Mouse (Mus musculus) hindbrain, embryonic 11.5 days (tissue): ENCODE measurements around the gene Trp53tg5. TPM values are rescaled to one million over a fixed set of nuclear protein-coding genes. Genes with fewer than 3 reads are reported as not detected.

Experiments used
- ATAC-seq: fragments of 200-750 bp; cut with Nextera tagmentation; 2 replicates; pipeline ENCODE4 v1.8.0; 2017; ENCODE audit warnings: mild to moderate bottlenecking, moderate TSS enrichment, moderate library complexity; ENCODE audit not compliant: low FRiP score
- DNase-seq: peaks from one replicate; pipeline ENCODE4 v3.0.0-alpha.2; 2015; ENCODE audit warnings: low spot score
- H3K27ac ChIP-seq: fragments of 300-500 bp; sonication (generic); 2 replicates; pipeline ENCODE4 v1.5.1; 2014; ENCODE audit warnings: mild to moderate bottlenecking, low read depth, low read length
- H3K27me3 ChIP-seq: fragments of 300-500 bp; sonication (generic); 2 replicates; pipeline ENCODE4 v1.6.1; 2014; ENCODE audit warnings: mild to moderate bottlenecking, low read length, moderate library complexity, mixed read lengths; ENCODE audit not compliant: control insufficient read depth, insufficient read depth
- H3K36me3 ChIP-seq: fragments of 300-500 bp; sonication (generic); 2 replicates; pipeline ENCODE4 v1.6.1; 2014; ENCODE audit warnings: mild to moderate bottlenecking, low read length, moderate library complexity, mixed read lengths; ENCODE audit not compliant: control insufficient read depth, insufficient read depth
- H3K4me1 ChIP-seq: fragments of 300-500 bp; sonication (generic); replicated peaks from 2 replicates; pipeline ENCODE4 v1.6.1; 2014; ENCODE audit warnings: low read length, mixed read lengths; ENCODE audit not compliant: control insufficient read depth, insufficient read depth
- H3K4me2 ChIP-seq: fragments of 300-500 bp; sonication (generic); replicated peaks from 2 replicates; pipeline ENCODE4 v1.6.1; 2014; ENCODE audit warnings: mild to moderate bottlenecking, low read depth, low read length
- H3K4me3 ChIP-seq: fragments of 300-500 bp; sonication (generic); 2 replicates; pipeline ENCODE4 v1.5.1; 2014; ENCODE audit warnings: low read depth, low read length
- H3K9ac ChIP-seq: fragments of 300-500 bp; sonication (generic); 2 replicates; pipeline ENCODE4 v1.6.1; 2014; ENCODE audit warnings: low read depth, low read length
- H3K9me3 ChIP-seq: fragments of 300-500 bp; sonication (generic); 2 replicates; pipeline ENCODE4 v1.6.1; 2016; ENCODE audit warnings: low read length; ENCODE audit not compliant: control insufficient read depth
- WGBS: fragments of 180-500 bp; shearing (Covaris S2); extraction: QIAGEN DNeasy Blood & Tissue Kit; methylation state at CpG from one replicate; pipeline ENCODE4 v1.1.7; 2014; 5-methylcytosine and 5-hydroxymethylcytosine counted together
- polyA plus RNA-seq: library from polyadenylated mRNA; unstranded; fragments of >200 nt; fragmentation: Nextera tagmentation; extraction: Ambion mirVana; gene quantifications from 2 replicates; pipeline ENCODE4 v1.2.1, GENCODE M21; 2014

Gene Trp53tg5
- polyA plus RNA-seq, 1 experiment from 2014 or later = not detected

- DNase-seq (no peak), ATAC-seq (no peak)
- H3K27ac ChIP-seq = no peak overlapping the region
- no peaks in the 10 kb centered on the region for H3K9me3 ChIP-seq
- no peak overlapping the region for H3K4me3 ChIP-seq
- no peaks in the 10 kb centered on the region for H3K27me3 ChIP-seq
- 0 out of 2 replicates have a peak, but pooled peaks cover 5% of the 10 kb centered on the region for H3K4me1 ChIP-seq
- H3K36me3 ChIP-seq = peaks cover 2% of the 10 kb centered on the region; the same call in 1 of the 2 replicates
- H3K4me2 ChIP-seq = no peak overlapping the region
- H3K9ac ChIP-seq = no peak overlapping the region
- 48% methylated on average over 5 of the region's 5 CpGs for WGBS
Measured at GRCm38 (mm10) chr2:164428451-164428850, 45.1 kb downstream of the Trp53tg5 start.

GRCm38 (mm10) chr2:164426952-164427351 is 46.6 kb downstream of the Trp53tg5 start:
- WGBS = 89% methylated on average over 5 of the region's 5 CpGs
- H3K9ac ChIP-seq = no peak overlapping the region
- no peak overlapping the region for H3K27ac ChIP-seq

GRCm38 (mm10) chr2:164426121-164426520 is 47.4 kb downstream of the Trp53tg5 start:
- Histone ChIP-seq H3K27me3 (no peaks in the 10 kb centered on the region), H3K4me3 (no peak overlapping the region), H3K36me3 (peaks cover 2% of the 10 kb centered on the region; the same call in 1 of the 2 replicates), H3K9me3 (no peaks in the 10 kb centered on the region), H3K9ac (no peak overlapping the region), H3K27ac (no peak overlapping the region), H3K4me1 (no peaks in the 10 kb centered on the region), H3K4me2 (no peak overlapping the region)
- DNase-seq (peak; percentile 16), ATAC-seq (no peak)
- 31% methylated on average over 12 of the region's 12 CpGs for WGBS

More at GRCm38 (mm10) chr2:164426952-164427351, 46.6 kb downstream of the Trp53tg5 start:
- Histone ChIP-seq H3K36me3 (peaks cover 2% of the 10 kb centered on the region; the same call in 1 of the 2 replicates), H3K4me2 (no peak overlapping the region), H3K4me1 (no peaks in the 10 kb centered on the region), H3K4me3 (no peak overlapping the region), H3K9me3 (no peaks in the 10 kb centered on the region), H3K27me3 (no peaks in the 10 kb centered on the region)
- no peak for ATAC-seq
- DNase-seq = no peak

GRCm38 (mm10) chr2:164425401-164425800 is 48.1 kb downstream of the Trp53tg5 start:
- Histone ChIP-seq H3K4me2 (no peak overlapping the region), H3K4me1 (no peaks in the 10 kb centered on the region), H3K4me3 (no peak overlapping the region), H3K9ac (no peak overlapping the region), H3K36me3 (peaks cover 2% of the 10 kb centered on the region; the same call in 1 of the 2 replicates), H3K9me3 (no peaks in the 10 kb centered on the region), H3K27ac (no peak overlapping the region), H3K27me3 (no peaks in the 10 kb centered on the region)
- DNase-seq (no peak), ATAC-seq (no peak)
- WGBS = 88% methylated on average over 5 of the region's 5 CpGs

- Histone ChIP-seq H3K27ac (no peak overlapping the region), H3K9ac (no peak overlapping the region), H3K4me1 (no peaks in the 10 kb centered on the region), H3K4me3 (no peak overlapping the region), H3K36me3 (peaks cover 2% of the 10 kb centered on the region; the same call in 1 of the 2 replicates), H3K27me3 (no peaks in the 10 kb centered on the region), H3K4me2 (no peak overlapping the region), H3K9me3 (no peaks in the 10 kb centered on the region)
- no peak for DNase-seq
- WGBS = 90% methylated on average over 8 of the region's 8 CpGs
- no peak for ATAC-seq
Measured at GRCm38 (mm10) chr2:164424406-164424805, 49.1 kb downstream of the Trp53tg5 start.

GRCm38 (mm10) chr2:164423464-164423863 is 50.1 kb downstream of the Trp53tg5 start:
- H3K4me3 ChIP-seq = no peak overlapping the region
- no peaks in the 10 kb centered on the region for H3K9me3 ChIP-seq
- DNase-seq (no peak), ATAC-seq (no peak)
- no peak overlapping the region for H3K27ac ChIP-seq
- H3K36me3 ChIP-seq = no peaks in the 10 kb centered on the region
- 89% methylated on average over 11 of the region's 11 CpGs for WGBS
- H3K4me2 ChIP-seq = no peak overlapping the region
- H3K9ac ChIP-seq = no peak overlapping the region
- no peaks in the 10 kb centered on the region for H3K27me3 ChIP-seq
- H3K4me1 ChIP-seq = no peaks in the 10 kb centered on the region

GRCm38 (mm10) chr2:164422675-164423393 is 50.7 kb downstream of the Trp53tg5 start:
- no peak overlapping the region for H3K4me2 ChIP-seq
- H3K9ac ChIP-seq = no peak overlapping the region
- no peaks in the 10 kb centered on the region for H3K36me3 ChIP-seq
- no peak overlapping the region for H3K27ac ChIP-seq
- no peaks in the 10 kb centered on the region for H3K4me1 ChIP-seq
- WGBS = 91% methylated on average over 15 of the region's 15 CpGs
- DNase-seq (no peak), ATAC-seq (no peak)
- no peaks in the 10 kb centered on the region for H3K27me3 ChIP-seq
- no peaks in the 10 kb centered on the region for H3K9me3 ChIP-seq
- H3K4me3 ChIP-seq = no peak overlapping the region

GRCm38 (mm10) chr2:164421979-164422378 is 51.5 kb downstream of the Trp53tg5 start:
- Histone ChIP-seq H3K9ac (no peak overlapping the region), H3K4me2 (no peak overlapping the region), H3K4me3 (no peak overlapping the region), H3K27me3 (no peaks in the 10 kb centered on the region), H3K4me1 (no peaks in the 10 kb centered on the region), H3K9me3 (no peaks in the 10 kb centered on the region), H3K36me3 (no peaks in the 10 kb centered on the region), H3K27ac (no peak overlapping the region)
- 92% methylated on average over 8 of the region's 8 CpGs for WGBS
- ATAC-seq (no peak), DNase-seq (no peak)

- DNase-seq (no peak), ATAC-seq (no peak)
- Histone ChIP-seq H3K4me2 (no peak overlapping the region), H3K9me3 (no peaks in the 10 kb centered on the region), H3K4me3 (no peak overlapping the region), H3K27ac (no peak overlapping the region), H3K9ac (no peak overlapping the region), H3K4me1 (no peaks in the 10 kb centered on the region), H3K27me3 (no peaks in the 10 kb centered on the region), H3K36me3 (no peaks in the 10 kb centered on the region)
- 91% methylated on average over 7 of the region's 7 CpGs for WGBS
Measured at GRCm38 (mm10) chr2:164421306-164421705, 52.2 kb downstream of the Trp53tg5 start.
